Mouse (Mus musculus) lung, embryonic 16.5 days (tissue): ENCODE data around the gene Cyb5r1. TPM values are rescaled to one million over a fixed set of nuclear protein-coding genes. Genes with fewer than 3 reads are reported as not detected.

ENCODE experiments used
- polyA plus RNA-seq: library from polyadenylated mRNA; unstranded; fragments of >200 nt; fragmentation: Nextera tagmentation; extraction: Ambion mirVana; gene quantifications from 2 replicates; pipeline ENCODE4 v1.2.1, GENCODE M21; 2015

Cyb5r1 gene
- polyA plus RNA-seq, 1 experiment from 2014 or later: 42.5 TPM

Other genes with a start within 250 kb of the Cyb5r1 start
- 1.2 and 2.0 TPM in 2 replicates for gene Chil1, start 223.4 kb upstream of the Cyb5r1 start, polyA plus RNA-seq
- 1.3 and 2.5 TPM in 2 replicates for gene Mybph, start 212.1 kb upstream of the Cyb5r1 start, polyA plus RNA-seq
- gene Adora1, start 170.1 kb upstream of the Cyb5r1 start, polyA plus RNA-seq: 8.4 and 9.0 TPM in 2 replicates
- gene Myog, start 115.6 kb upstream of the Cyb5r1 start, polyA plus RNA-seq: 2.9 and 6.8 TPM in 2 replicates
- gene Ppfia4, start 72.6 kb upstream of the Cyb5r1 start, polyA plus RNA-seq: 2.9 and 3.9 TPM in 2 replicates
- gene Tmem183a, start 43.6 kb upstream of the Cyb5r1 start, polyA plus RNA-seq: 77.6 and 80.7 TPM in 2 replicates
- gene 4933406M09Rik, start 19.6 kb upstream of the Cyb5r1 start, polyA plus RNA-seq: not detected in 2 replicates
- gene Adipor1, start 9.8 kb downstream of the Cyb5r1 start, polyA plus RNA-seq: 95.5 and 97.4 TPM in 2 replicates
- 26.8 and 27.5 TPM in 2 replicates for gene Klhl12, start 50.0 kb downstream of the Cyb5r1 start, polyA plus RNA-seq
- 37.3 and 39.2 TPM in 2 replicates for gene Rabif, start 89.1 kb downstream of the Cyb5r1 start, polyA plus RNA-seq
- gene Mgat4e, start 144.1 kb downstream of the Cyb5r1 start, polyA plus RNA-seq: not detected in 2 replicates
- gene Kdm5b, start 154.6 kb downstream of the Cyb5r1 start, polyA plus RNA-seq: 43.4 and 46.4 TPM in 2 replicates
- gene Syt2, start 241.1 kb downstream of the Cyb5r1 start, polyA plus RNA-seq: 0.15 and 0.58 TPM in 2 replicates